29 mouse cellular contexts compared by ENCODE assay signal in genomic region chr13:47735426-47736063, GRCm38 (mm10).
DNase-seq lines count a peak whose midpoint lies in the region; ATAC-seq lines count a peak whose summit lies in the region.
"Had no signal": no experiment of that assay in that cellular context is flagged by ENCODE, and none has a peak within 500 bp of the region (broad histone marks: within the 10 kb centered on the region; RNA-seq: fewer than 3 reads in every experiment).

No protein-coding gene starts in this region.

- no peaks in the 10 kb centered on the region for H3K36me3 ChIP-seq in forebrain, embryonic 12.5 days (replicated peaks)
- no peaks in the 10 kb centered on the region for H3K36me3 ChIP-seq in forebrain, embryonic 11.5 days (ENCODE audit: control insufficient read depth, insufficient read depth, low read length)
- H3K36me3 ChIP-seq in hindbrain, embryonic 12.5 days = no peaks in the 10 kb centered on the region
- no peaks in the 10 kb centered on the region for H3K36me3 ChIP-seq in hindbrain, embryonic 10.5 days
- no peaks in the 10 kb centered on the region for H3K36me3 ChIP-seq in neural tube, embryonic 12.5 days
- H3K36me3 ChIP-seq in hindbrain, embryonic 14.5 days (replicated peaks; ENCODE audit: control insufficient read depth, insufficient read depth) = no peaks in the 10 kb centered on the region
- H3K36me3 ChIP-seq: embryonic facial prominence, embryonic 13.5 days; embryonic facial prominence, embryonic 15.5 days; forebrain, embryonic 10.5 days; G1E had no signal

- no peak overlapping the region for H3K4me2 ChIP-seq in forebrain, embryonic 12.5 days
- H3K4me2 ChIP-seq in forebrain, embryonic 11.5 days (ENCODE audit: low read depth, low read length, severe bottlenecking) = no peak overlapping the region
- H3K4me2 ChIP-seq in hindbrain, embryonic 12.5 days (replicated peaks) = no peak overlapping the region
- H3K4me2 ChIP-seq in neural tube, embryonic 12.5 days (replicated peaks) = no peak overlapping the region; the same call in 1 of the 2 replicates
- no peak overlapping the region for H3K4me2 ChIP-seq in hindbrain, embryonic 14.5 days (replicated peaks)
- H3K4me2 ChIP-seq: embryonic facial prominence, embryonic 13.5 days; embryonic facial prominence, embryonic 15.5 days had no signal

- no peaks in the 10 kb centered on the region for H3K9me3 ChIP-seq in forebrain, embryonic 12.5 days
- H3K9me3 ChIP-seq in forebrain, embryonic 11.5 days (ENCODE audit: control insufficient read depth, low read length) = no peaks in the 10 kb centered on the region
- H3K9me3 ChIP-seq in hindbrain, embryonic 12.5 days (replicated peaks) = no peaks in the 10 kb centered on the region
- no peaks in the 10 kb centered on the region for H3K9me3 ChIP-seq in hindbrain, embryonic 10.5 days
- no peaks in the 10 kb centered on the region for H3K9me3 ChIP-seq in neural tube, embryonic 12.5 days
- no peaks in the 10 kb centered on the region for H3K9me3 ChIP-seq in hindbrain, embryonic 14.5 days (ENCODE audit: control insufficient read depth, low read length)
- H3K9me3 ChIP-seq: embryonic facial prominence, embryonic 13.5 days; embryonic facial prominence, embryonic 15.5 days; forebrain, embryonic 10.5 days had no signal

- peaks cover 6% of the 10 kb centered on the region; the same call in 1 of the 2 replicates for H3K4me1 ChIP-seq in forebrain, embryonic 12.5 days
- no peaks in the 10 kb centered on the region for H3K4me1 ChIP-seq in forebrain, embryonic 11.5 days (replicated peaks; ENCODE audit: control insufficient read depth, insufficient read depth, low read length)
- H3K4me1 ChIP-seq in hindbrain, embryonic 12.5 days = peaks cover 9% of the 10 kb centered on the region
- H3K4me1 ChIP-seq in hindbrain, embryonic 10.5 days (replicated peaks) = peaks cover 9% of the 10 kb centered on the region
- H3K4me1 ChIP-seq in neural tube, embryonic 12.5 days = no peaks in the 10 kb centered on the region
- H3K4me1 ChIP-seq in hindbrain, embryonic 14.5 days (replicated peaks; ENCODE audit: control insufficient read depth, insufficient read depth, low read length) = peaks cover 5% of the 10 kb centered on the region
- H3K4me1 ChIP-seq: embryonic facial prominence, embryonic 13.5 days; embryonic facial prominence, embryonic 15.5 days; forebrain, embryonic 10.5 days had no signal

- ATAC-seq in forebrain, embryonic 12.5 days (ENCODE audit: low FRiP score) = no peak
- ATAC-seq in forebrain, embryonic 11.5 days (replicated peaks; ENCODE audit: low FRiP score) = no peak
- ATAC-seq in hindbrain, embryonic 12.5 days (ENCODE audit: low FRiP score) = 0 out of 2 replicates have a peak, but pooled peaks have one; percentile 38
- ATAC-seq in neural tube, embryonic 12.5 days (ENCODE audit: low FRiP score, low read depth) = peak; percentile 68; the same call in 1 of the 2 replicates
- ATAC-seq in hindbrain, embryonic 14.5 days (ENCODE audit: low FRiP score) = no peak
- ATAC-seq: activated CD4-positive, CD25-positive, alpha-beta regulatory T cell, adult 4 months; CD4-positive, CD25-positive, alpha-beta regulatory T cell, adult 4 months; forebrain, embryonic 14.5 days; forebrain, embryonic 16.5 days; Patski had no signal

- no peak for DNase-seq in forebrain, embryonic 11.5 days (ENCODE audit: low spot score)
- DNase-seq in hindbrain, embryonic 10.5 days (ENCODE audit: low spot score) = no peak
- no peak for DNase-seq in neural tube, embryonic 10.5 days (ENCODE audit: extremely low spot score, low spot score)
- no peak for DNase-seq in hindbrain, embryonic 14.5 days (ENCODE audit: low spot score)
- no peak for DNase-seq in testis, postnatal 10 days (ENCODE audit: low spot score)
- DNase-seq: adrenal gland, adult 8-10 months; adrenal gland, postnatal 14 days; B cell, adult 2 months; cerebellum, adult 11 months; cerebellum, adult 18-20 months; cerebellum, adult 8-10 months; cerebellum, adult 9-11 months; cerebellum, postnatal 14 days; cerebellum, postnatal 36 days; embryo, embryonic 11 days had no signal

- WGBS in forebrain, embryonic 12.5 days = 82% methylated on average over 8 of the region's 8 CpGs
- WGBS in forebrain, embryonic 11.5 days = 82% methylated on average over 8 of the region's 8 CpGs
- 50% methylated on average over 8 of the region's 8 CpGs for WGBS in hindbrain, embryonic 12.5 days
- WGBS in hindbrain, embryonic 10.5 days = 68% methylated on average over 8 of the region's 8 CpGs
- 45% methylated on average over 8 of the region's 8 CpGs for WGBS in neural tube, embryonic 12.5 days
- 48% methylated on average over 8 of the region's 8 CpGs for WGBS in hindbrain, embryonic 14.5 days

- no peak overlapping the region for H3K9ac ChIP-seq in forebrain, embryonic 12.5 days
- H3K9ac ChIP-seq in forebrain, embryonic 11.5 days (ENCODE audit: low read length) = no peak overlapping the region
- no peak overlapping the region for H3K9ac ChIP-seq in hindbrain, embryonic 12.5 days
- no peak overlapping the region for H3K9ac ChIP-seq in neural tube, embryonic 12.5 days
- no peak overlapping the region for H3K9ac ChIP-seq in hindbrain, embryonic 14.5 days
- H3K9ac ChIP-seq: embryonic facial prominence, embryonic 13.5 days; embryonic facial prominence, embryonic 15.5 days had no signal

- H3K27me3 ChIP-seq in forebrain, embryonic 12.5 days = no peaks in the 10 kb centered on the region
- H3K27me3 ChIP-seq in forebrain, embryonic 11.5 days (ENCODE audit: control insufficient read depth, insufficient read depth, low read length) = no peaks in the 10 kb centered on the region
- H3K27me3 ChIP-seq in hindbrain, embryonic 12.5 days = no peaks in the 10 kb centered on the region
- H3K27me3 ChIP-seq in hindbrain, embryonic 10.5 days (ENCODE audit: insufficient read depth, poor library complexity, severe bottlenecking) = no peaks in the 10 kb centered on the region
- H3K27me3 ChIP-seq in neural tube, embryonic 12.5 days (replicated peaks) = no peaks in the 10 kb centered on the region
- H3K27me3 ChIP-seq in hindbrain, embryonic 14.5 days (ENCODE audit: control insufficient read depth, insufficient read depth, low read length) = no peaks in the 10 kb centered on the region
- H3K27me3 ChIP-seq: CH12.LX; embryonic facial prominence, embryonic 13.5 days; embryonic facial prominence, embryonic 15.5 days had no signal

- peak overlapping the region; percentile 31 for H3K27ac ChIP-seq in forebrain, embryonic 12.5 days
- H3K27ac ChIP-seq in forebrain, embryonic 11.5 days (ENCODE audit: low read depth, low read length) = no peak overlapping the region
- H3K27ac ChIP-seq in hindbrain, embryonic 12.5 days = peak overlapping the region; percentile 67
- no peak overlapping the region for H3K27ac ChIP-seq in hindbrain, embryonic 10.5 days
- peak overlapping the region; percentile 79 for H3K27ac ChIP-seq in neural tube, embryonic 12.5 days
- peak overlapping the region; percentile 58 for H3K27ac ChIP-seq in hindbrain, embryonic 14.5 days
- H3K27ac ChIP-seq: embryonic facial prominence, embryonic 13.5 days; embryonic facial prominence, embryonic 15.5 days; forebrain, embryonic 10.5 days had no signal

- no peak overlapping the region for H3K4me3 ChIP-seq in forebrain, embryonic 12.5 days (replicated peaks)
- no peak overlapping the region for H3K4me3 ChIP-seq in forebrain, embryonic 11.5 days (ENCODE audit: low read depth, low read length)
- no peak overlapping the region for H3K4me3 ChIP-seq in hindbrain, embryonic 12.5 days
- H3K4me3 ChIP-seq in hindbrain, embryonic 10.5 days = no peak overlapping the region
- H3K4me3 ChIP-seq in neural tube, embryonic 12.5 days = no peak overlapping the region
- H3K4me3 ChIP-seq in hindbrain, embryonic 14.5 days (replicated peaks; ENCODE audit: low read length) = no peak overlapping the region
- H3K4me3 ChIP-seq: embryonic facial prominence, embryonic 13.5 days; embryonic facial prominence, embryonic 15.5 days; erythroblast, embryonic 14.5 days; forebrain, embryonic 10.5 days had no signal

Comparison
In these comparisons a context has a peak if more than half of its experiments do, and no peak if none do; other contexts are left out.
1. ATAC-seq: peak in hindbrain, embryonic 12.5 days (single experiment) and neural tube, embryonic 12.5 days (single experiment); none in forebrain, embryonic 12.5 days (single experiment), forebrain, embryonic 11.5 days (single experiment) and hindbrain, embryonic 14.5 days (single experiment).
2. H3K27ac ChIP-seq: peak in forebrain, embryonic 12.5 days (single experiment), hindbrain, embryonic 12.5 days (single experiment), neural tube, embryonic 12.5 days (single experiment) and hindbrain, embryonic 14.5 days (single experiment); none in forebrain, embryonic 11.5 days (single experiment) and hindbrain, embryonic 10.5 days (single experiment).